In genomic region chr7:68144266-68144665, GRCm38 (mm10) we compare ENCODE assay signal across 14 mouse cellular contexts.
DNase-seq lines count a peak whose midpoint lies in the region; ATAC-seq lines count a peak whose summit lies in the region.
"Had no signal": no experiment of that assay in that cellular context is flagged by ENCODE, and none has a peak within 500 bp of the region (broad histone marks: within the 10 kb centered on the region; RNA-seq: fewer than 3 reads in every experiment).

No protein-coding gene starts in this region.

- no peaks in the 10 kb centered on the region for H3K27me3 ChIP-seq in kidney, embryonic 15.5 days
- no peaks in the 10 kb centered on the region for H3K27me3 ChIP-seq in forebrain, embryonic 10.5 days (ENCODE audit: poor library complexity, severe bottlenecking)
- H3K27me3 ChIP-seq: limb, embryonic 15.5 days had no signal

- no peaks in the 10 kb centered on the region for H3K9me3 ChIP-seq in kidney, embryonic 15.5 days (replicated peaks)
- H3K9me3 ChIP-seq in forebrain, embryonic 10.5 days = no peaks in the 10 kb centered on the region
- H3K9me3 ChIP-seq: limb, embryonic 15.5 days; midbrain, embryonic 10.5 days had no signal

- no peak for DNase-seq in kidney, adult 8-10 months
- DNase-seq in T-cell, adult 2 months (ENCODE audit: low spot score) = peak; percentile 72
- DNase-seq in thymus, postnatal 36 days = peak; percentile 52 to 77
- DNase-seq in adrenal gland, adult 8-10 months = no peak
- no peak for DNase-seq in forebrain, embryonic 10.5 days (ENCODE audit: extremely low spot score, low spot score)
- DNase-seq: adrenal gland, postnatal 14 days; kidney, adult 9 months; lung, embryonic 14.5 days had no signal

- 37% methylated on average over 6 of the region's 6 CpGs for WGBS in kidney, embryonic 15.5 days
- WGBS in forebrain, embryonic 10.5 days = 85% methylated on average over 6 of the region's 6 CpGs

- H3K9ac ChIP-seq in kidney, embryonic 15.5 days = no peak overlapping the region
- H3K9ac ChIP-seq: limb, embryonic 15.5 days; lung, embryonic 14.5 days had no signal

- ATAC-seq in kidney, embryonic 15.5 days (replicated peaks; ENCODE audit: low FRiP score) = no peak
- peak; percentile 10; the same call in 1 of the 2 replicates for ATAC-seq in megakaryocyte, adult 5-6 weeks (ENCODE audit: poor library complexity, severe bottlenecking)

- no peak overlapping the region for H3K4me2 ChIP-seq in kidney, embryonic 15.5 days
- H3K4me2 ChIP-seq: limb, embryonic 15.5 days; lung, embryonic 14.5 days had no signal

- H3K4me1 ChIP-seq in kidney, embryonic 15.5 days = peaks cover 42% of the 10 kb centered on the region
- H3K4me1 ChIP-seq in forebrain, embryonic 10.5 days = peaks cover 59% of the 10 kb centered on the region

- H3K27ac ChIP-seq in kidney, embryonic 15.5 days = 0 out of 2 replicates have a peak overlapping the region, but pooled peaks have one; percentile 19
- no peak overlapping the region for H3K27ac ChIP-seq in forebrain, embryonic 10.5 days
- H3K27ac ChIP-seq: layer of hippocampus, adult 2 months; limb, embryonic 15.5 days; midbrain, embryonic 10.5 days had no signal

- H3K36me3 ChIP-seq in kidney, embryonic 15.5 days = no peaks in the 10 kb centered on the region
- no peaks in the 10 kb centered on the region for H3K36me3 ChIP-seq in forebrain, embryonic 10.5 days (replicated peaks)
- H3K36me3 ChIP-seq: limb, embryonic 15.5 days; midbrain, embryonic 10.5 days had no signal

- no peak overlapping the region for H3K4me3 ChIP-seq in kidney, embryonic 15.5 days (replicated peaks)
- H3K4me3 ChIP-seq in forebrain, embryonic 10.5 days = no peak overlapping the region
- H3K4me3 ChIP-seq: layer of hippocampus, adult 2 months; limb, embryonic 15.5 days; midbrain, embryonic 10.5 days; myocyte had no signal

Comparison
In these comparisons a context has a peak if more than half of its experiments do, and no peak if none do; other contexts are left out.
1. DNase-seq: peak in T-cell, adult 2 months (single experiment) and thymus, postnatal 36 days (2 of 2); none in kidney, adult 8-10 months (0 of 2), adrenal gland, adult 8-10 months (single experiment) and forebrain, embryonic 10.5 days (single experiment).